Mouse (Mus musculus) small intestine, adult 2 months (tissue): ENCODE measurements around the gene Arhgap32.

Source experiments
- CTCF ChIP-seq: fragments of 200-500 bp; IDR thresholded peaks from 2 replicates; pipeline ENCODE4 v1.5.1; 2012; ENCODE audit warnings: low read depth, mild to moderate bottlenecking, control low read depth, inconsistent platforms, low read length, moderate library complexity, mixed read lengths; ENCODE audit not compliant: insufficient replicate concordance, insufficient read length; ENCODE audit errors: extremely low read depth
- POLR2A ChIP-seq: fragments of 200-500 bp; IDR thresholded peaks from 2 replicates; pipeline ENCODE4 v1.6.1; 2012; ENCODE audit warnings: low read depth, mild to moderate bottlenecking, control low read depth, inconsistent platforms, low read length, moderate library complexity

DNA sequence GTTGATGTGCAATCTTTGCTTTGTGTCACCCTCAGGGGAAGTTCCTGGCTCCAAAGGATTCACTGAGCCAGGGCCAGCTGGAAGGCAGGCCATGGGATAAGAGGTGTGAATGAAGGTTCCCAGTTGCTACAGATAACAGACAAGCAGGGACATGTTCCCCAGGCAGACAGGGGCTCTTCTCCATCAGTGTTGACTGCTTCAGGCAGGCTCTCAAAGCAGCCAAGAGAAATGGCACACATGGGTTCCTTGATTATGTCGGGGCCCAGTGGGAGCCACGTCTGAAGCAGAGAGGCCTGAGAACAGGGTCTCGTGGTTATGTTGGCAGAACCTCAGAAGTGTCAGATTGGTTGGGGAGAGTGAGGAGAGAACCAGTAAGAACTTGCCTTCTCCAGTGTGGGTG is 198.1 kb downstream of the Arhgap32 start:
- TF ChIP-seq CTCF = no peak
- TF ChIP-seq POLR2A = no peak
